Mouse (Mus musculus) liver, embryonic 13.5 days (tissue): ENCODE measurements around the gene Gnb1. TPM values are rescaled to one million over a fixed set of nuclear protein-coding genes. Genes with fewer than 3 reads are reported as not detected.
"Not testable (repeated sequence)": the region's sequence is repeated elsewhere in the genome, so short reads cannot be mapped to it uniquely, and the experiment has no call there.

Experiments used
- ATAC-seq: fragments of 200-750 bp; cut with Nextera tagmentation; 2 replicates; pipeline ENCODE4 v1.8.0; 2017; ENCODE audit warnings: low read depth, mild to moderate bottlenecking, moderate number of reproducible peaks, moderate library complexity
- DNase-seq: peaks from one replicate; pipeline ENCODE4 v3.0.0; 2022
- H3K27ac ChIP-seq: fragments of 300-500 bp; sonication (generic); 2 replicates; pipeline ENCODE4 v1.5.1; 2015; ENCODE audit warnings: moderate library complexity, mild to moderate bottlenecking, inconsistent platforms
- H3K27me3 ChIP-seq: fragments of 300-500 bp; sonication (generic); 2 replicates; pipeline ENCODE4 v1.6.1; 2015; ENCODE audit warnings: mild to moderate bottlenecking, inconsistent platforms
- H3K36me3 ChIP-seq: fragments of 300-500 bp; sonication (generic); 2 replicates; pipeline ENCODE4 v1.6.1; 2015; ENCODE audit warnings: mild to moderate bottlenecking, inconsistent platforms
- H3K4me1 ChIP-seq: fragments of 300-500 bp; sonication (generic); replicated peaks from 2 replicates; pipeline ENCODE4 v1.6.1; 2015; ENCODE audit warnings: inconsistent platforms
- H3K4me2 ChIP-seq: fragments of 300-500 bp; sonication (generic); 2 replicates; pipeline ENCODE4 v1.6.1; 2015; ENCODE audit warnings: inconsistent platforms, mild to moderate bottlenecking, moderate library complexity
- H3K4me3 ChIP-seq: fragments of 300-500 bp; sonication (generic); replicated peaks from 2 replicates; pipeline ENCODE4 v1.5.1; 2015; ENCODE audit warnings: mild to moderate bottlenecking, inconsistent platforms
- H3K9ac ChIP-seq: fragments of 300-500 bp; sonication (generic); 2 replicates; pipeline ENCODE4 v1.6.1; 2015; ENCODE audit warnings: mild to moderate bottlenecking, inconsistent platforms
- H3K9me3 ChIP-seq: fragments of 300-500 bp; sonication (generic); replicated peaks from 2 replicates; pipeline ENCODE4 v1.6.1; 2016; ENCODE audit warnings: inconsistent platforms
- WGBS: fragments of 180-500 bp; shearing (Covaris S2); methylation state at CpG from one replicate; pipeline ENCODE4 v1.1.7; 2015; ENCODE audit not compliant: insufficient replicate concordance; 5-methylcytosine and 5-hydroxymethylcytosine counted together
- polyA plus RNA-seq: library from polyadenylated mRNA; unstranded; fragments of >200 nt; fragmentation: Nextera tagmentation; extraction: Ambion mirVana; gene quantifications from 2 replicates; pipeline ENCODE4 v1.2.1, GENCODE M21; 2015

The Gnb1 gene
- polyA plus RNA-seq, 1 experiment from 2014 or later, result 130 TPM

GRCm38 (mm10) chr4:155568170-155568569 is 77.0 kb downstream of the Gnb1 start:
- ATAC-seq, result no peak
- peaks cover 78% of the 10 kb centered on the region for H3K4me1 ChIP-seq
- no peak overlapping the region for H3K9ac ChIP-seq
- no peak overlapping the region for H3K4me2 ChIP-seq
- no peak for DNase-seq
- H3K9me3 ChIP-seq, result no peaks in the 10 kb centered on the region
- H3K27ac ChIP-seq, result peak overlapping the region; percentile 71
- H3K36me3 ChIP-seq, result no peaks in the 10 kb centered on the region
- WGBS, result 11% methylated on average over 2 of the region's 2 CpGs
- no peaks in the 10 kb centered on the region for H3K27me3 ChIP-seq
- H3K4me3 ChIP-seq, result no peak overlapping the region

- no peak overlapping the region for H3K9ac ChIP-seq
- H3K9me3 ChIP-seq, result no peaks in the 10 kb centered on the region
- H3K4me1 ChIP-seq, result peaks cover 84% of the 10 kb centered on the region
- H3K4me3 ChIP-seq, result no peak overlapping the region
- 74% methylated on average over 7 of the region's 7 CpGs for WGBS
- DNase-seq (no peak), ATAC-seq (peak; percentile 51)
- peak overlapping the region; percentile 71 for H3K27ac ChIP-seq
- H3K36me3 ChIP-seq, result no peaks in the 10 kb centered on the region
- no peaks in the 10 kb centered on the region for H3K27me3 ChIP-seq
- H3K4me2 ChIP-seq, result peak overlapping the region; percentile 0; the same call in 1 of the 2 replicates
Measured at GRCm38 (mm10) chr4:155568632-155569370, 77.6 kb downstream of the Gnb1 start.

- Histone ChIP-seq H3K4me3 (no peak overlapping the region), H3K9ac (no peak overlapping the region), H3K4me2 (no peak overlapping the region), H3K36me3 (no peaks in the 10 kb centered on the region), H3K9me3 (no peaks in the 10 kb centered on the region), H3K27me3 (no peaks in the 10 kb centered on the region), H3K4me1 (peaks cover 82% of the 10 kb centered on the region), H3K27ac (peak overlapping the region; percentile 53)
- WGBS, result 81% methylated on average over 6 of the region's 6 CpGs
- no peak for ATAC-seq
- DNase-seq, result no peak
Measured at GRCm38 (mm10) chr4:155569818-155570217, 78.7 kb downstream of the Gnb1 start.

DNA sequence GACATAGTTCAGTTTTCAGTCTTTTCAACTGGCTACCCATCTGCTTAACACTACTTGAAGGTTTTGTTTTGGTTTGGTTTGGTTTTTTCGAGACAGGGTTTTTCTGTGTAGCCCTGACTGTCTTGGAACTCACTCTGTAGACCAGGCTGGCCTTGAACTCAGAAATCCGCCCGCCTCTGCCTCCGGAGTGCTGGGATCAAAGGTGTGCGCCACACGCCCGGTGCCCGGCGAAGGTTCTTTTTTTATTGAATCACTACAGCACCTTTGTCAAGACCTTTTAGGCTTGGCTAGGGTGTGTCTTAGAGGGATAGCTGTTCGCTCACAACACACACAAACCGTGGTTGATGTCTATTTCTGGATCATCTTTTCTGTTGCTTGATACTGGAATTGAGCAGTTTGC is 79.2 kb downstream of the Gnb1 start:
- 82% methylated on average over 11 of the region's 11 CpGs for WGBS
- DNase-seq, H3K9me3 ChIP-seq, H3K36me3 ChIP-seq, H3K4me3 ChIP-seq, H3K27me3 ChIP-seq, H3K4me2 ChIP-seq, ATAC-seq: not testable (repeated sequence)
- Histone ChIP-seq H3K27ac (peak overlapping the region; percentile 53; the same call in 1 of the 2 replicates), H3K4me1 (peaks cover 82% of the 10 kb centered on the region), H3K9ac (0 out of 2 replicates have a peak overlapping the region, but pooled peaks have one; percentile 2)

GRCm38 (mm10) chr4:155571442-155571841 is 80.3 kb downstream of the Gnb1 start:
- Histone ChIP-seq H3K27ac (peak overlapping the region; percentile 62; the same call in 1 of the 2 replicates), H3K4me2 (no peak overlapping the region), H3K36me3 (0 out of 2 replicates have a peak, but pooled peaks cover 6% of the 10 kb centered on the region), H3K4me1 (peaks cover 71% of the 10 kb centered on the region), H3K9ac (no peak overlapping the region), H3K4me3 (no peak overlapping the region), H3K9me3 (no peaks in the 10 kb centered on the region), H3K27me3 (no peaks in the 10 kb centered on the region)
- ATAC-seq (no peak), DNase-seq (no peak)
- 34% methylated on average over 2 of the region's 2 CpGs for WGBS

DNA sequence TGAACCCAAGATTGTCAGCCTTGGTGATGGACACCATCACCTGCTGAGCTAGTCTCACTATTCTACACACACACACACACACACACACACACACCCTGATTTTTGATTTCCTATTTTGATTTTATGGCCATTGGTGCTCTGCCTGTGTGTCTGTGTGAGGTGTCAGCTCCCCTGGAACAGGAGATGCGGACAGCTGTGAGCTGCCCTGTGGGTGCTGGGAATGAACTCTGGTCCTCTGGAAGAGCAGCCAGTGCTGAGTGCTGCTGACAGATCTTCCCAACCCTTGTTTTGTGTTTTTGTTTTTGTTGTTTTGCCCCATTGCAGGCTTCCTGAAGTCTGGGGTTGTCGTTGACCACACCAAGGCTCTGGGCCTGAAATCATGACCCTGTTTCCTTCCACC is 82.0 kb downstream of the Gnb1 start:
- Histone ChIP-seq H3K4me3 (no peak overlapping the region), H3K4me1 (peaks cover 64% of the 10 kb centered on the region), H3K9ac (no peak overlapping the region), H3K27me3 (no peaks in the 10 kb centered on the region), H3K36me3 (peaks cover 22% of the 10 kb centered on the region), H3K9me3 (no peaks in the 10 kb centered on the region), H3K27ac (no peak overlapping the region), H3K4me2 (no peak overlapping the region)
- WGBS, result 80% methylated on average over 2 of the region's 2 CpGs
- no peak for DNase-seq
- no peak for ATAC-seq

GRCm38 (mm10) chr4:155573876-155574275 is 82.7 kb downstream of the Gnb1 start:
- Histone ChIP-seq H3K4me3 (no peak overlapping the region), H3K9me3 (no peaks in the 10 kb centered on the region), H3K27ac (no peak overlapping the region), H3K4me1 (peaks cover 64% of the 10 kb centered on the region), H3K27me3 (no peaks in the 10 kb centered on the region), H3K36me3 (peaks cover 29% of the 10 kb centered on the region), H3K9ac (no peak overlapping the region), H3K4me2 (no peak overlapping the region)
- WGBS, result 83% methylated on average over 9 of the region's 9 CpGs
- ATAC-seq, result no peak
- no peak for DNase-seq

GRCm38 (mm10) chr4:155574931-155575330 is 83.8 kb downstream of the Gnb1 start:
- H3K27ac ChIP-seq, result no peak overlapping the region
- no peak overlapping the region for H3K4me3 ChIP-seq
- H3K27me3 ChIP-seq, result no peaks in the 10 kb centered on the region
- H3K9me3 ChIP-seq, result no peaks in the 10 kb centered on the region
- H3K4me2 ChIP-seq, result no peak overlapping the region
- H3K9ac ChIP-seq, result no peak overlapping the region
- ATAC-seq (no peak), DNase-seq (no peak)
- peaks cover 37% of the 10 kb centered on the region for H3K36me3 ChIP-seq
- peaks cover 60% of the 10 kb centered on the region for H3K4me1 ChIP-seq
- WGBS, result 26% methylated on average over 11 of the region's 11 CpGs

GRCm38 (mm10) chr4:155575521-155575920 is 84.4 kb downstream of the Gnb1 start:
- DNase-seq (no peak), ATAC-seq (no peak)
- H3K9me3 ChIP-seq, result no peaks in the 10 kb centered on the region
- no peak overlapping the region for H3K27ac ChIP-seq
- H3K4me3 ChIP-seq, result no peak overlapping the region
- WGBS, result 81% methylated on average over 8 of the region's 8 CpGs
- H3K4me2 ChIP-seq, result no peak overlapping the region
- H3K4me1 ChIP-seq, result peaks cover 54% of the 10 kb centered on the region
- peaks cover 37% of the 10 kb centered on the region for H3K36me3 ChIP-seq
- no peak overlapping the region for H3K9ac ChIP-seq
- no peaks in the 10 kb centered on the region for H3K27me3 ChIP-seq

DNA sequence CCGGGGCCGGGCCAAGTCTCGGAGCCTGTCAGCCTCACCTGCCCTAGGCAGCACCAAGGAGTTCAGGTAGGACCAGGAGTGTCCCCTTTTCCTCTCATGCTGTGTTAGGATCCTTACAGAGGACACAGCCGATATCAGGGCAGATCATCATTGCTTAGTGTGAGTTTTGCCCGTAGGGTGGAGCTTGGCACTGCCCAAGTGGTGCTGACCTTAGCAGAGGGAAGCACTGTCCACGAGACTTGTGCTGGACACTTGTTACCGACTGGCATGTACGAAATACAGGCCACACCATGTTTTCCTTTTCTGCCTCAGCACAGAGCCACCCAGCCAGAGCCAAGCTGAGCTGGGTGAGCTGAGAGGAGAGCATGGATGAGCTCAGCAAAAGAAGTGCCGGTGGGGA is 86.0 kb downstream of the Gnb1 start:
- Histone ChIP-seq H3K9me3 (no peaks in the 10 kb centered on the region), H3K9ac (no peak overlapping the region), H3K4me1 (peaks cover 41% of the 10 kb centered on the region), H3K27me3 (no peaks in the 10 kb centered on the region), H3K4me3 (no peak overlapping the region), H3K36me3 (peaks cover 42% of the 10 kb centered on the region), H3K27ac (0 out of 2 replicates have a peak overlapping the region, but pooled peaks have one; percentile 7), H3K4me2 (no peak overlapping the region)
- DNase-seq (no peak), ATAC-seq (no peak)
- WGBS, result 84% methylated on average over 9 of the region's 9 CpGs

DNA sequence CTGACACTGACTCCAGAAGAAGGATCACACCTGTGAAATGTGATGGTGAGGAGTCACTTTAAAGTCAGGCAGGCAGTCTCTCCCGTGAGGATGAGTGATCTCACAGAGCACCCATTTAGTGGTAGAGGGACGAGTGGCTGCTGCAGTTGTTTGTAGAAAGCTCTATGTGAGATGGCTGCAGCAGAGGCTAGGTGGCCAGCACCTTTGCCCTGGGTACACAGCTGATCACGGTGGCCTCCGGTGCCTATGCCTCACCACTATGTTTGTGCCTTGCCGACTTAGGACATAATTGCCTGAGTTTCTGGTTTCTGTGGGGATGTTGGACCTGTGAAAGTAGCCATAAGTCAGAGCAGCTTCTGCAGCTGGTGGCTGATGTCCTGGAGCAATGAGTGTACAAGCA is 86.6 kb downstream of the Gnb1 start:
- no peaks in the 10 kb centered on the region for H3K27me3 ChIP-seq
- ATAC-seq, result no peak
- 68% methylated on average over 5 of the region's 5 CpGs for WGBS

More for the DNA sequence above, 86.6 kb downstream of the Gnb1 start:
- no peaks in the 10 kb centered on the region for H3K9me3 ChIP-seq
- DNase-seq, result no peak
- H3K4me1 ChIP-seq, result peaks cover 38% of the 10 kb centered on the region
- no peak overlapping the region for H3K9ac ChIP-seq
- H3K27ac ChIP-seq, result 0 out of 2 replicates have a peak overlapping the region, but pooled peaks have one; percentile 7
- H3K36me3 ChIP-seq, result peaks cover 47% of the 10 kb centered on the region
- no peak overlapping the region for H3K4me3 ChIP-seq
- H3K4me2 ChIP-seq, result no peak overlapping the region
